Mouse (Mus musculus) kidney, adult 2 months (tissue): ENCODE results near the gene Dtnb.

Source experiments
- CTCF ChIP-seq: fragments of 200-500 bp; conservative IDR thresholded peaks from 2 replicates; pipeline ENCODE4 v1.5.1; 2011; ENCODE audit warnings: low read depth, mild to moderate bottlenecking, control low read depth, low read length, moderate library complexity, mixed read lengths; ENCODE audit not compliant: insufficient read depth, insufficient read length
- POLR2A ChIP-seq: fragments of 200-500 bp; IDR thresholded peaks from one replicate; pipeline ENCODE4 v1.6.1; 2011; ENCODE audit warnings: low read depth, low read length, control low read depth

DNA sequence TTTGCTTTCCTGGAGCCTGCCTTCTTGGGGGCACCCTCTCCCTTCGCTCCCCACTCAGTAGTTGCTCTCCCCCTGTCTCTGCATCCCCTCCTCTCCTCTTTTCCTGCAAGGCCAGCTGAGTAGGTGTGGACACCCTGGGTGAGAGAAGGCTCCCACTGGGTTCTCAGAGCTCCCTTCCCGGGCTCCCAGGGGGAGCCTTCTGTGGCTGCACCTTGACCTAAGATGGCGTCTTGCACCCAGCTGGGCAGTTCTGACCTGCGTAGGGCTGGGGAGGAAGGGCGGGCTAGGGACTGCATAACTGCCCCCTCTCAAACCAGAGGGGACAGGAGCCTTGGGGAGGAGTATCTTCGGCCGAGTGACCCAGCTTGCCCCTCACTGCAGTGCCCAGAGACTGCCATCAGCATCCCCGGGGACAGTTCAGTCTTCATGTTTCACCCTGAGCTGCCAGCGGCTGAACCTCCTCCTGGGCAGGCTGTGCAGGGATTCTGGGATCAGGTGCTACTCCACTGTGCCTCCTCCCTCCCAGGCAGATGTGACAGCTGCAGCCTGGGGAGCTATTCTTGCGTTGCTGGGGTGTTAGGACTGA is 236.3 kb downstream of the Dtnb start:
- TF ChIP-seq CTCF (no peak), POLR2A (no peak)
